ENCODE assay signal across 24 mouse cellular contexts in the genomic region with DNA sequence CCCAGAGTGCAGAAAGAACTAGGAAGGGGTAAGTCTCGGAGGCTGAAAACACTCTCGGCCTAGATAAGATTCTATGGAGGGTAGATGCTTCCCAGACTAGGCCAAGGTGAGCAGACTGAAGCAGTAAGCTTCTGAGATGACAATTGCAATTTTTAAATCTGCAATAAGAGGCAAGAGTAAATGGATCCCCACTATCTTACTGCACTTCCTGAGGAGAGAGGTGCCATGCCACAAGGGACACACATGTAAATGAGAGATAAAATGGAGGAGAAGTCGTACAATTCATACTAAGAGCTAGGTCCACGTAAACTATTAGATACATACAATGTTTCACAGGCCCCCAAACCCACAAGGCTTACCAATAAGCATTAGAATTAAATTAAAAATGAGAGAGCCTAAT.
"Had no signal": no experiment of that assay in that cellular context is flagged by ENCODE, and none has a peak within 500 bp of the region (broad histone marks: within the 10 kb centered on the region; RNA-seq: fewer than 3 reads in every experiment).

No protein-coding gene starts in this region.

- H3K4me1 ChIP-seq: limb, embryonic 13.5 days had no signal

- H3K27ac ChIP-seq: gastrocnemius, adult 2 months; heart, embryonic 10.5 days; hindbrain, embryonic 10.5 days; hindbrain, embryonic 12.5 days; hindbrain, embryonic 14.5 days; intestine, embryonic 15.5 days; layer of hippocampus, adult 2 months; limb, embryonic 13.5 days; limb, embryonic 15.5 days had no signal

- H3K9ac ChIP-seq: heart, embryonic 12.5 days; hindbrain, embryonic 12.5 days; hindbrain, embryonic 14.5 days; intestine, embryonic 15.5 days; limb, embryonic 13.5 days; limb, embryonic 15.5 days had no signal

- H3K27me3 ChIP-seq: heart, embryonic 12.5 days; hindbrain, embryonic 12.5 days; intestine, embryonic 15.5 days; limb, embryonic 13.5 days; limb, embryonic 15.5 days had no signal

- DNase-seq: gastrocnemius, adult 2 months; gastrocnemius, postnatal 10 days; gastrocnemius, postnatal 25 days; heart, adult 18-20 months; heart, postnatal 10 days; heart, postnatal 4 days; kidney, adult 18-20 months; kidney, adult 8-10 months; kidney, postnatal 10 days; kidney, postnatal 25 days; kidney, postnatal 4 days; left cerebral cortex, postnatal 4 days had no signal

- H3K36me3 ChIP-seq: intestine, embryonic 15.5 days had no signal

- ATAC-seq: hindbrain, embryonic 16.5 days; inflammation-experienced regulatory T-cells, adult 6 months; intestine, embryonic 15.5 days; intestine, postnatal 0 days had no signal

- H3K4me3 ChIP-seq: gastrocnemius, adult 2 months; heart, embryonic 10.5 days; heart, embryonic 12.5 days; hindbrain, embryonic 10.5 days; hindbrain, embryonic 12.5 days; intestine, embryonic 15.5 days; layer of hippocampus, adult 2 months; limb, embryonic 13.5 days; limb, embryonic 15.5 days had no signal

- H3K9me3 ChIP-seq: heart, embryonic 10.5 days; heart, embryonic 12.5 days; hindbrain, embryonic 10.5 days; hindbrain, embryonic 12.5 days; intestine, embryonic 15.5 days; limb, embryonic 13.5 days; limb, embryonic 15.5 days had no signal

- H3K4me2 ChIP-seq: heart, embryonic 12.5 days; hindbrain, embryonic 12.5 days; hindbrain, embryonic 14.5 days; intestine, embryonic 15.5 days; limb, embryonic 13.5 days; limb, embryonic 15.5 days had no signal
